Mouse (Mus musculus) heart, adult 2 months (tissue): ENCODE measurements around the gene Egln2.

ENCODE experiments used
- CTCF ChIP-seq: fragments of 200-600 bp; IDR thresholded peaks from 2 replicates; pipeline ENCODE4 v1.8.1; 2022; ENCODE audit warnings: antibody characterized with exemption, mild to moderate bottlenecking, moderate library complexity
- POLR2A ChIP-seq: fragments of 200-500 bp; IDR thresholded peaks from 2 replicates; pipeline ENCODE4 v1.6.1; 2011; ENCODE audit warnings: mild to moderate bottlenecking, low read depth, low read length, control low read depth; ENCODE audit not compliant: insufficient read depth

GRCm38 (mm10) chr7:27158171-27158570, 8.4 kb downstream of the Egln2 start:
- no peak for TF ChIP-seq POLR2A
- TF ChIP-seq CTCF: no peak
